Mouse (Mus musculus): ENCODE results near the gene Arhgap19. TPM values are rescaled to one million over a fixed set of nuclear protein-coding genes. Genes with fewer than 3 reads are reported as not detected.

Arhgap19 gene
- polyA plus RNA-seq, 1 experiment from 2014 or later, result 23.2 TPM

- Histone ChIP-seq H3K27ac (peak overlapping the region; percentile 62), H3K4me3 (no peak overlapping the region), H3K9ac (no peak overlapping the region), H3K27me3 (no peaks in the 10 kb centered on the region; the same call in 1 of the 2 replicates), H3K36me3 (no peaks in the 10 kb centered on the region), H3K4me1 (peaks cover 39% of the 10 kb centered on the region), H3K4me2 (peak overlapping the region; percentile 30), H3K9me3 (no peaks in the 10 kb centered on the region)
- no peak for ATAC-seq (ENCODE audit: insufficient number of reproducible peaks, insufficient read depth, low FRiP score, low TSS enrichment, low read depth)
- 45% methylated on average over 3 of the region's 3 CpGs for WGBS
Measured at GRCm38 (mm10) chr19:41796148-41796760, 5.6 kb downstream of the Arhgap19 start.

GRCm38 (mm10) chr19:41794901-41795300, 6.9 kb downstream of the Arhgap19 start:
- H3K9ac ChIP-seq, result no peak overlapping the region
- no peaks in the 10 kb centered on the region for H3K9me3 ChIP-seq
- no peaks in the 10 kb centered on the region for H3K36me3 ChIP-seq
- H3K4me1 ChIP-seq, result peaks cover 26% of the 10 kb centered on the region
- no peak overlapping the region for H3K4me2 ChIP-seq
- ATAC-seq (ENCODE audit: insufficient number of reproducible peaks, insufficient read depth, low FRiP score, low TSS enrichment, low read depth), result no peak
- 84% methylated on average over 6 of the region's 6 CpGs for WGBS
- H3K27ac ChIP-seq, result no peak overlapping the region
- no peaks in the 10 kb centered on the region; the same call in 1 of the 2 replicates for H3K27me3 ChIP-seq
- H3K4me3 ChIP-seq, result no peak overlapping the region

GRCm38 (mm10) chr19:41794017-41794416, 7.8 kb downstream of the Arhgap19 start:
- H3K36me3 ChIP-seq, result peaks cover 3% of the 10 kb centered on the region; the same call in 1 of the 2 replicates
- H3K9me3 ChIP-seq, result no peaks in the 10 kb centered on the region
- no peaks in the 10 kb centered on the region; the same call in 1 of the 2 replicates for H3K27me3 ChIP-seq
- no peak for ATAC-seq (ENCODE audit: insufficient number of reproducible peaks, insufficient read depth, low FRiP score, low TSS enrichment, low read depth)
- no peak overlapping the region for H3K4me3 ChIP-seq
- H3K4me2 ChIP-seq, result no peak overlapping the region
- no peak overlapping the region for H3K9ac ChIP-seq
- no peak overlapping the region for H3K27ac ChIP-seq
- peaks cover 25% of the 10 kb centered on the region for H3K4me1 ChIP-seq

GRCm38 (mm10) chr19:41792934-41793486, 8.8 kb downstream of the Arhgap19 start:
- H3K27me3 ChIP-seq, result no peaks in the 10 kb centered on the region; the same call in 1 of the 2 replicates
- peaks cover 25% of the 10 kb centered on the region for H3K4me1 ChIP-seq
- H3K9me3 ChIP-seq, result no peaks in the 10 kb centered on the region
- no peak for ATAC-seq (ENCODE audit: insufficient number of reproducible peaks, insufficient read depth, low FRiP score, low TSS enrichment, low read depth)
- WGBS, result 81% methylated on average over 1 of the region's 1 CpGs
- no peak overlapping the region for H3K4me2 ChIP-seq
- no peak overlapping the region for H3K27ac ChIP-seq
- H3K36me3 ChIP-seq, result peaks cover 3% of the 10 kb centered on the region; the same call in 1 of the 2 replicates
- no peak overlapping the region for H3K4me3 ChIP-seq
- H3K9ac ChIP-seq, result no peak overlapping the region

- Histone ChIP-seq H3K27ac (no peak overlapping the region), H3K27me3 (no peaks in the 10 kb centered on the region), H3K4me2 (no peak overlapping the region), H3K4me3 (no peak overlapping the region), H3K36me3 (peaks cover 9% of the 10 kb centered on the region), H3K9me3 (no peaks in the 10 kb centered on the region), H3K9ac (no peak overlapping the region), H3K4me1 (peaks cover 12% of the 10 kb centered on the region; the same call in 1 of the 2 replicates)
- WGBS, result 89% methylated on average over 2 of the region's 2 CpGs
- ATAC-seq (ENCODE audit: insufficient number of reproducible peaks, insufficient read depth, low FRiP score, low TSS enrichment, low read depth), result no peak
Measured at GRCm38 (mm10) chr19:41791384-41791783, 10.5 kb downstream of the Arhgap19 start.

GRCm38 (mm10) chr19:41789110-41789961, 12.5 kb downstream of the Arhgap19 start:
- H3K36me3 ChIP-seq, result peaks cover 25% of the 10 kb centered on the region
- no peak overlapping the region for H3K27ac ChIP-seq
- no peaks in the 10 kb centered on the region for H3K9me3 ChIP-seq
- no peak overlapping the region for H3K9ac ChIP-seq
- no peaks in the 10 kb centered on the region for H3K4me1 ChIP-seq
- no peak for ATAC-seq (ENCODE audit: insufficient number of reproducible peaks, insufficient read depth, low FRiP score, low TSS enrichment, low read depth)
- no peaks in the 10 kb centered on the region for H3K27me3 ChIP-seq
- H3K4me3 ChIP-seq, result no peak overlapping the region
- H3K4me2 ChIP-seq, result no peak overlapping the region
- WGBS, result 67% methylated on average over 10 of the region's 10 CpGs

GRCm38 (mm10) chr19:41786896-41787295, 15.0 kb downstream of the Arhgap19 start:
- no peak overlapping the region for H3K27ac ChIP-seq
- no peak overlapping the region for H3K4me2 ChIP-seq
- no peaks in the 10 kb centered on the region for H3K27me3 ChIP-seq
- no peak for ATAC-seq (ENCODE audit: insufficient number of reproducible peaks, insufficient read depth, low FRiP score, low TSS enrichment, low read depth)
- no peaks in the 10 kb centered on the region for H3K9me3 ChIP-seq
- 94% methylated on average over 1 of the region's 1 CpGs for WGBS
- H3K36me3 ChIP-seq, result peaks cover 35% of the 10 kb centered on the region
- no peak overlapping the region for H3K4me3 ChIP-seq
- H3K9ac ChIP-seq, result no peak overlapping the region
- H3K4me1 ChIP-seq, result no peaks in the 10 kb centered on the region

- Histone ChIP-seq H3K9ac (no peak overlapping the region), H3K27ac (no peak overlapping the region), H3K9me3 (no peaks in the 10 kb centered on the region), H3K36me3 (peaks cover 72% of the 10 kb centered on the region), H3K4me1 (no peaks in the 10 kb centered on the region), H3K4me3 (no peak overlapping the region), H3K4me2 (no peak overlapping the region), H3K27me3 (no peaks in the 10 kb centered on the region)
- ATAC-seq (ENCODE audit: insufficient number of reproducible peaks, insufficient read depth, low FRiP score, low TSS enrichment, low read depth), result no peak
- 91% methylated on average over 6 of the region's 6 CpGs for WGBS
Measured at GRCm38 (mm10) chr19:41777514-41777913, 24.3 kb downstream of the Arhgap19 start.

GRCm38 (mm10) chr19:41768711-41769110, 33.1 kb downstream of the Arhgap19 start:
- Histone ChIP-seq H3K27me3 (no peaks in the 10 kb centered on the region), H3K4me1 (peaks cover 3% of the 10 kb centered on the region; the same call in 1 of the 2 replicates), H3K9ac (no peak overlapping the region), H3K4me3 (no peak overlapping the region), H3K27ac (no peak overlapping the region), H3K4me2 (no peak overlapping the region), H3K36me3 (peaks cover 50% of the 10 kb centered on the region), H3K9me3 (no peaks in the 10 kb centered on the region)
- 92% methylated on average over 7 of the region's 7 CpGs for WGBS
- ATAC-seq (ENCODE audit: insufficient number of reproducible peaks, insufficient read depth, low FRiP score, low TSS enrichment, low read depth), result no peak

- H3K4me1 ChIP-seq, result peaks cover 3% of the 10 kb centered on the region; the same call in 1 of the 2 replicates
- peaks cover 33% of the 10 kb centered on the region for H3K36me3 ChIP-seq
- no peak for ATAC-seq (ENCODE audit: insufficient number of reproducible peaks, insufficient read depth, low FRiP score, low TSS enrichment, low read depth)
Measured at GRCm38 (mm10) chr19:41766628-41767027, 35.2 kb downstream of the Arhgap19 start.

GRCm38 (mm10) chr19:41763870-41764660, 37.8 kb downstream of the Arhgap19 start:
- no peak for ATAC-seq (ENCODE audit: insufficient number of reproducible peaks, insufficient read depth, low FRiP score, low TSS enrichment, low read depth)
- WGBS, result 25% methylated on average over 12 of the region's 12 CpGs
- H3K27ac ChIP-seq, result no peak overlapping the region
- H3K4me3 ChIP-seq, result no peak overlapping the region
- H3K9ac ChIP-seq, result no peak overlapping the region
- H3K4me1 ChIP-seq, result peaks cover 3% of the 10 kb centered on the region; the same call in 1 of the 2 replicates
- H3K4me2 ChIP-seq, result no peak overlapping the region
- H3K36me3 ChIP-seq, result peaks cover 18% of the 10 kb centered on the region
- H3K27me3 ChIP-seq, result no peaks in the 10 kb centered on the region
- H3K9me3 ChIP-seq, result 0 out of 2 replicates have a peak, but pooled peaks cover 4% of the 10 kb centered on the region

More at GRCm38 (mm10) chr19:41766628-41767027, 35.2 kb downstream of the Arhgap19 start:
- Histone ChIP-seq H3K9me3 (no peaks in the 10 kb centered on the region), H3K4me3 (no peak overlapping the region), H3K9ac (no peak overlapping the region), H3K27me3 (no peaks in the 10 kb centered on the region), H3K4me2 (no peak overlapping the region), H3K27ac (no peak overlapping the region)
- 75% methylated on average over 5 of the region's 5 CpGs for WGBS

Measured in embryonic facial prominence, embryonic 13.5 days (tissue).